Comparison of ENCODE assay signal across 24 mouse cellular contexts in the genomic region with DNA sequence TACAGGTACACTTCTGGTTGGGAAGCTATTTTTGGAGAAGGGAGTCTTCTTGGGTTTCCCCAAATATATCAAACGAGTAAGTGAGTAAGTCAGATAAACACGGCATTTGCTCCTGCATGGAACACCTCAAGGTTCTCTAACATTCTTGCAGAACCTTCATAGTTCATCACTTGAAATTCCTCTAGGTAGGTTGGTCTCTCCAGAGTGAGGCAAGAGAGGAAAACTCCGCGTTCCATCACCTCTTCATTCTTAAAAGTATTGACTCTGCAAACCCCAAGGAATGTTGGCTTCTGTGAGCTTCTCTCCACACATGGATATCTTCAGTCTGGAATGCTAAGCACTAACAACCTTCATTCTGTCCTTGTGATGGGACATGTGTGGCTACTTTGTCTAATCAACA.
A peak's percentile ranks its signal among the peaks of the same experiment; 100 is the strongest.
DNase-seq lines count a peak whose midpoint lies in the region; ATAC-seq and TF ChIP-seq lines count a peak whose summit lies in the region.
"Had no signal": no experiment of that assay in that cellular context is flagged by ENCODE, and none has a peak within 500 bp of the region (broad histone marks: within the 10 kb centered on the region; RNA-seq: fewer than 3 reads in every experiment).

No protein-coding gene starts in this region.

- H3K9me3 ChIP-seq in heart, embryonic 12.5 days (replicated peaks) = no peaks in the 10 kb centered on the region
- H3K9me3 ChIP-seq in heart, postnatal 0 days (replicated peaks; ENCODE audit: control insufficient read depth, low read length) = no peaks in the 10 kb centered on the region
- H3K9me3 ChIP-seq: forebrain, embryonic 10.5 days; forebrain, embryonic 13.5 days; G1E; heart, embryonic 10.5 days; hindbrain, embryonic 12.5 days; hindbrain, embryonic 15.5 days had no signal

- no peak for ATAC-seq in heart, embryonic 12.5 days (ENCODE audit: insufficient number of reproducible peaks, low FRiP score)
- peak; percentile 33; the same call in 1 of the 2 replicates for ATAC-seq in heart, postnatal 0 days (ENCODE audit: insufficient read depth, low read depth)
- ATAC-seq: forebrain, embryonic 13.5 days; forebrain, embryonic 16.5 days; Patski had no signal

- no peak for TF ChIP-seq CTCF in heart, postnatal 0 days (IDR thresholded peaks at IDR 0.05; ENCODE audit: low read depth)

- intact Hi-C loops in heart, postnatal 10 days (cut with DNase I) = no loop called here

- H3K4me3 ChIP-seq in heart, embryonic 12.5 days = no peak overlapping the region
- H3K4me3 ChIP-seq in heart, postnatal 0 days (ENCODE audit: low read depth, low read length) = no peak overlapping the region
- H3K4me3 ChIP-seq: forebrain, embryonic 10.5 days; forebrain, embryonic 13.5 days; heart, embryonic 10.5 days; hindbrain, embryonic 12.5 days; hindbrain, embryonic 15.5 days had no signal

- WGBS in heart, embryonic 12.5 days = 42% methylated on average over 4 of the region's 4 CpGs
- WGBS in heart, postnatal 0 days = 25% methylated on average over 4 of the region's 4 CpGs

- no peak overlapping the region for H3K27ac ChIP-seq in heart, embryonic 12.5 days (ENCODE audit: poor library complexity, severe bottlenecking)
- no peak overlapping the region for H3K27ac ChIP-seq in heart, postnatal 0 days (ENCODE audit: low read depth)
- H3K27ac ChIP-seq: forebrain, embryonic 10.5 days; forebrain, embryonic 13.5 days; heart, embryonic 10.5 days; hindbrain, embryonic 12.5 days; hindbrain, embryonic 15.5 days had no signal

- H3K4me2 ChIP-seq in heart, embryonic 12.5 days = 0 out of 2 replicates have a peak overlapping the region, but pooled peaks have one; percentile 7
- H3K4me2 ChIP-seq in heart, postnatal 0 days (ENCODE audit: low read depth, low read length) = no peak overlapping the region
- H3K4me2 ChIP-seq: forebrain, embryonic 13.5 days; hindbrain, embryonic 12.5 days; hindbrain, embryonic 15.5 days had no signal

- no peak for TF ChIP-seq EP300 in heart, postnatal 0 days (IDR thresholded peaks at IDR 0.05; ENCODE audit: low read depth)

- peaks cover 8% of the 10 kb centered on the region for H3K4me1 ChIP-seq in heart, embryonic 12.5 days (replicated peaks)
- H3K4me1 ChIP-seq in heart, postnatal 0 days (ENCODE audit: control insufficient read depth, insufficient read depth) = 0 out of 2 replicates have a peak, but pooled peaks cover 7% of the 10 kb centered on the region
- H3K4me1 ChIP-seq: hindbrain, embryonic 12.5 days; hindbrain, embryonic 15.5 days had no signal

- H3K27me3 ChIP-seq in heart, embryonic 12.5 days (replicated peaks) = no peaks in the 10 kb centered on the region
- no peaks in the 10 kb centered on the region for H3K27me3 ChIP-seq in heart, postnatal 0 days (ENCODE audit: control insufficient read depth, insufficient read depth, low read length)
- H3K27me3 ChIP-seq: CH12.LX; forebrain, embryonic 13.5 days; hindbrain, embryonic 12.5 days; hindbrain, embryonic 15.5 days; Patski had no signal

- DNase-seq in heart, adult 8-10 months (ENCODE audit: low spot score) = no peak
- no peak for DNase-seq in heart, postnatal 0 days (ENCODE audit: low spot score)
- no peak for DNase-seq in heart, postnatal 10 days
- DNase-seq in lung, postnatal 25 days (ENCODE audit: low spot score) = peak; percentile 45
- DNase-seq in lung, postnatal 4 days = no peak
- DNase-seq: adrenal gland, postnatal 10 days; adrenal gland, postnatal 36 days; B cell, adult 2 months; cerebellum, adult 18-20 months; cerebellum, adult 9-10 months; cerebellum, postnatal 14 days; gastrocnemius, postnatal 10 days; gastrocnemius, postnatal 36 days; heart, postnatal 14 days had no signal

- H3K36me3 ChIP-seq in heart, embryonic 12.5 days = no peaks in the 10 kb centered on the region
- no peaks in the 10 kb centered on the region for H3K36me3 ChIP-seq in heart, postnatal 0 days (replicated peaks; ENCODE audit: control insufficient read depth, insufficient read depth, low read length)
- H3K36me3 ChIP-seq: forebrain, embryonic 10.5 days; G1E; heart, embryonic 10.5 days; hindbrain, embryonic 12.5 days; hindbrain, embryonic 15.5 days had no signal

- H3K9ac ChIP-seq in heart, embryonic 12.5 days = no peak overlapping the region
- no peak overlapping the region for H3K9ac ChIP-seq in heart, postnatal 0 days (replicated peaks; ENCODE audit: low read depth, low read length)
- H3K9ac ChIP-seq: forebrain, embryonic 13.5 days; hindbrain, embryonic 12.5 days; hindbrain, embryonic 15.5 days had no signal
